Mouse (Mus musculus): ENCODE results near the gene Abr. TPM values are rescaled to one million over a fixed set of nuclear protein-coding genes. Genes with fewer than 3 reads are reported as not detected.
A peak's percentile ranks its signal among the peaks of the same experiment; 100 is the strongest.

Abr gene
- total and polyA plus RNA-seq, 3 experiments = 3.8 to 8.8 TPM; not detected in 1

GRCm38 (mm10) chr11:76499564-76499963 lies 122.5 kb downstream of the Abr start:
- no peak for DNase-seq (ENCODE audit: low read depth, low spot score)
- H3K27ac ChIP-seq (ENCODE audit: control insufficient read depth, low read depth, low read length) = no peak overlapping the region
- peaks cover 0 to 13% of the 10 kb centered on the region in 2 experiments; a peak in 2 of 4 replicates for H3K4me1 ChIP-seq (ENCODE audit: control insufficient read depth in 1 of 2, insufficient read depth in 2 of 2, low read length in 2 of 2)
- H3K36me3 ChIP-seq (ENCODE audit: control insufficient read depth in 1 of 2, insufficient read depth in 2 of 2, low read length in 2 of 2) = peaks cover 0 to 2% of the 10 kb centered on the region in 2 experiments; a peak in 1 of 4 replicates
- H3K79me2 ChIP-seq (ENCODE audit: control insufficient read depth, insufficient read depth, low read length, poor library complexity) = no peaks in the 10 kb centered on the region; the same call in 1 of the 2 replicates
- H3K4me3 ChIP-seq (ENCODE audit: control insufficient read depth in 1 of 2, insufficient read depth in 1 of 2, low read depth in 2 of 2, low read length in 2 of 2) = no peak overlapping the region
- H3K9me3 ChIP-seq (replicated peaks; ENCODE audit: insufficient read depth, low read length) = no peaks in the 10 kb centered on the region
- peaks cover 0 to 2% of the 10 kb centered on the region in 2 experiments; a peak in 1 of 4 replicates for H3K27me3 ChIP-seq (ENCODE audit: control insufficient read depth in 1 of 2, insufficient read depth in 2 of 2, low read length in 2 of 2)
- TF ChIP-seq CTCF (IDR thresholded peaks at IDR 0.05 in 2 of 3, conservative IDR thresholded peaks at IDR 0.05 in 1 of 3; ENCODE audit: control insufficient read depth in 1 of 3, insufficient read depth in 1 of 3, low read depth in 2 of 3, low read length in 3 of 3, poor library complexity in 1 of 3, severe bottlenecking in 1 of 3) (no peak), ZMIZ1 (IDR thresholded peaks at IDR 0.05; ENCODE audit: low read depth, low read length) (no peak), UBTF (IDR thresholded peaks at IDR 0.05; ENCODE audit: borderline replicate concordance, insufficient read depth, low read depth, low read length) (no peak), SMC3 (IDR thresholded peaks at IDR 0.05; ENCODE audit: low read depth, low read length) (no peak), ZNF384 (IDR thresholded peaks at IDR 0.05; ENCODE audit: low read depth, low read length) (no peak), MAX (IDR thresholded peaks at IDR 0.05; ENCODE audit: low read length) (no peak), ZC3H11A (IDR thresholded peaks at IDR 0.05; ENCODE audit: low read depth, low read length) (no peak), ELF1 (IDR thresholded peaks at IDR 0.05; ENCODE audit: low read depth, low read length) (no peak), HCFC1 (IDR thresholded peaks at IDR 0.05; ENCODE audit: low read depth, low read length) (no peak), MXI1 (IDR thresholded peaks at IDR 0.05; ENCODE audit: low read depth, low read length) (no peak), TAL1 (IDR thresholded peaks at IDR 0.05; ENCODE audit: low read length) (no peak), EP300 (IDR thresholded peaks at IDR 0.05; ENCODE audit: low read depth in 1 of 2, low read length in 2 of 2) (no peak)
- H3K9ac ChIP-seq (ENCODE audit: control insufficient read depth, low read depth, low read length, poor library complexity, severe bottlenecking) = no peak overlapping the region

DNA sequence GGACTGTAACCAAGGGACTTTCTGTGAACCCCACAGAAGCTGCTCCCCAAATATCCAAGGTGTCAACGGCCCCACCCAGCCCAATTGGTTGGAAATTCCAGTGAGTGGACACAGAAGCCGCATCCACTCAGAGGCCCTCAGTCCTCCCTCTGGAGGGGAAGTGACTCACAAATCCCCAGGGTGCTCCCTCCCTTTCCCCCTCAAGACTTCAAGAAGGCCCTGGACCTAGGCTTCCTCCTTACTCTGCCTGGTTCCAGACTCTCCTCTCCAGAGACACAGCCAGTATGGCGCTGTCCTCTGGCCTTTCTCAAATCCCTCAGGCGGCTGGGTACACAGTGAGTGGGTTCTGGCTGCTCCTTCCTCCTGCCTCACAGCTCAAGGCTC lies 124.4 kb downstream of the Abr start:
- TF ChIP-seq MXI1 (IDR thresholded peaks at IDR 0.05; ENCODE audit: low read depth, low read length) (no peak), UBTF (IDR thresholded peaks at IDR 0.05; ENCODE audit: borderline replicate concordance, insufficient read depth, low read depth, low read length) (no peak), EP300 (IDR thresholded peaks at IDR 0.05; ENCODE audit: low read depth in 1 of 2, low read length in 2 of 2) (no peak), NRF1 (IDR thresholded peaks at IDR 0.05; ENCODE audit: insufficient read depth, low read depth, low read length, poor library complexity, severe bottlenecking) (no peak), BHLHE40 (IDR thresholded peaks at IDR 0.05; ENCODE audit: borderline replicate concordance, low read depth, low read length) (no peak)
- H3K36me3 ChIP-seq (ENCODE audit: control insufficient read depth in 1 of 2, insufficient read depth in 2 of 2, low read length in 2 of 2) = peaks cover 0 to 2% of the 10 kb centered on the region in 2 experiments; a peak in 1 of 4 replicates
- H3K4me3 ChIP-seq (ENCODE audit: control insufficient read depth in 1 of 2, insufficient read depth in 1 of 2, low read depth in 2 of 2, low read length in 2 of 2) = no peak overlapping the region
- peak; percentile 27 for DNase-seq (ENCODE audit: low read depth, low spot score)
- no peak overlapping the region for H3K27ac ChIP-seq (ENCODE audit: control insufficient read depth, low read depth, low read length)
- no peak overlapping the region for H3K9ac ChIP-seq (ENCODE audit: control insufficient read depth, low read depth, low read length, poor library complexity, severe bottlenecking)
- H3K9me3 ChIP-seq (replicated peaks; ENCODE audit: insufficient read depth, low read length) = no peaks in the 10 kb centered on the region
- peaks cover 0 to 24% of the 10 kb centered on the region in 2 experiments; a peak in 2 of 4 replicates for H3K4me1 ChIP-seq (ENCODE audit: control insufficient read depth in 1 of 2, insufficient read depth in 2 of 2, low read length in 2 of 2)
- peaks cover 0 to 2% of the 10 kb centered on the region in 2 experiments; a peak in 1 of 4 replicates for H3K27me3 ChIP-seq (ENCODE audit: control insufficient read depth in 1 of 2, insufficient read depth in 2 of 2, low read length in 2 of 2)
- H3K79me2 ChIP-seq (ENCODE audit: control insufficient read depth, insufficient read depth, low read length, poor library complexity) = no peaks in the 10 kb centered on the region; the same call in 1 of the 2 replicates

Data from MEL (cell line).